Mouse (Mus musculus) G1E (cell line): ENCODE data around the gene Gpr183. TPM values are rescaled to one million over a fixed set of nuclear protein-coding genes. Genes with fewer than 3 reads are reported as not detected.
A peak's percentile ranks its signal among the peaks of the same experiment; 100 is the strongest.

Source experiments
- ATAC-seq: 2 replicates; pipeline ENCODE4 v1.8.0; 2016; ENCODE audit warnings: mild to moderate bottlenecking; ENCODE audit not compliant: insufficient number of reproducible peaks, poor library complexity, low FRiP score, severe bottlenecking; ENCODE audit errors: extremely low read depth
- DNase-seq: peaks from one replicate; pipeline ENCODE4 v3.0.0; 2012; ENCODE audit warnings: low spot score
- H3K27me3 ChIP-seq: 2 replicates; pipeline ENCODE4 v1.6.1; 2012; ENCODE audit warnings: mild to moderate bottlenecking, low read length, inconsistent platforms; ENCODE audit not compliant: insufficient read depth
- H3K36me3 ChIP-seq: replicated peaks from 2 replicates; pipeline ENCODE3; 2012; ENCODE audit warnings: mild to moderate bottlenecking, inconsistent platforms
- H3K4me1 ChIP-seq: 2 replicates; pipeline ENCODE4 v1.6.1; 2012; ENCODE audit warnings: low read depth, low read length, inconsistent platforms, mixed read lengths; ENCODE audit not compliant: insufficient read depth
- H3K4me3 ChIP-seq: 2 replicates; pipeline ENCODE4 v1.5.1; 2012; ENCODE audit warnings: low read depth, mild to moderate bottlenecking, inconsistent platforms, low read length, moderate library complexity, mixed read lengths
- H3K9me3 ChIP-seq: replicated peaks from 2 replicates; pipeline ENCODE4 v1.6.1; 2012; ENCODE audit warnings: inconsistent platforms
- CTCF ChIP-seq: IDR thresholded peaks from 2 replicates; pipeline ENCODE4 v1.5.1; 2012; ENCODE audit warnings: low read depth, low read length, inconsistent platforms, mixed read lengths
- GATA1 ChIP-seq: IDR thresholded peaks from 2 replicates; pipeline ENCODE4 v1.6.1; 2012; ENCODE audit warnings: borderline replicate concordance, low read length, inconsistent platforms, mixed read lengths
- GATA2 ChIP-seq: IDR thresholded peaks from 2 replicates; pipeline ENCODE4 v1.6.1; 2012; ENCODE audit warnings: low read depth, low read length, inconsistent platforms, borderline replicate concordance
- POLR2AphosphoS5 ChIP-seq: IDR thresholded peaks from 2 replicates; pipeline ENCODE4 v1.6.1; 2012; ENCODE audit warnings: low read depth, low read length, inconsistent platforms; ENCODE audit not compliant: insufficient replicate concordance
- TAL1 ChIP-seq: conservative IDR thresholded peaks from 2 replicates; pipeline ENCODE4 v1.6.1; 2012; ENCODE audit warnings: low read depth, low read length, inconsistent platforms, mixed read lengths
- polyA plus RNA-seq: library from polyadenylated mRNA; stranded (reverse); fragments of >175 nt; gene quantifications from 2 replicates; pipeline ENCODE4 v1.2.3, GENCODE M21; 2012
- total RNA-seq, 2 experiments: library from RNA; stranded (forward) in 1 of 2; stranded (reverse) in 1 of 2; fragments of 200-1000 nt in 1 of 2; fragments of >200 nt in 1 of 2; fragmentation: Nextera tagmentation in 1 of 2; gene quantifications; 2 replicates each; pipeline ENCODE4 v1.2.3; 2014 to 2017

Gpr183 gene
- total and polyA plus RNA-seq, 3 experiments: 0.08 to 7.1 TPM; not detected in 1

DNA sequence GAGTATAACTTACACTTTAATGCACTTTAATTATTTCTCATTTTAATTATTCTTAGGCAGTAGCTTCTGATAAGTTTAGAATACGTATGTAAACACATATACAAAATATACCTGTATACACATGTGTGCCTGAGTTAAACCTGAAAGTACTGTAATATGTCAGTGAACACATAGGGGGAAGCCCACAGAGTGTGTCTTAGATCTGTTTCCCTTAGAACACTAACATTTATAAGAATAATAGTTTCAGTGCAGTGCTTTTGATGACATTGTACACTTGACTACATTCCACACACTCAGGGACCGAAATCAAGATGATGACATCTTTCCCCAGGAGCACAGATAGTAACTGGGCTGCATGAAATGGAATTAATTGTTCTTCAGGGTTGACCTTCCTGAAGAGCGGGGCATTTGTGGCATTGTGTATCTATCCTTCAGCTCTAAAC is 5.4 kb downstream of the Gpr183 start:
- Histone ChIP-seq H3K4me1 (peaks cover 44% of the 10 kb centered on the region), H3K27me3 (no peaks in the 10 kb centered on the region), H3K36me3 (peaks cover 40% of the 10 kb centered on the region), H3K9me3 (no peaks in the 10 kb centered on the region), H3K4me3 (no peak overlapping the region)
- DNase-seq (no peak), ATAC-seq (no peak)
- TF ChIP-seq GATA2: no peak
- no peak for TF ChIP-seq CTCF
- TF ChIP-seq GATA1: no peak
- TF ChIP-seq TAL1: no peak

GRCm38 (mm10) chr14:121958751-121959537 is 6.1 kb downstream of the Gpr183 start:
- Histone ChIP-seq H3K27me3 (no peaks in the 10 kb centered on the region), H3K4me1 (peaks cover 44% of the 10 kb centered on the region), H3K4me3 (no peak overlapping the region), H3K36me3 (peaks cover 45% of the 10 kb centered on the region), H3K9me3 (no peaks in the 10 kb centered on the region)
- DNase-seq (no peak), ATAC-seq (no peak)
- TF ChIP-seq GATA1: no peak

- peaks cover 36% of the 10 kb centered on the region for H3K4me1 ChIP-seq
- no peaks in the 10 kb centered on the region for H3K9me3 ChIP-seq
- DNase-seq (no peak), ATAC-seq (no peak)
- no peaks in the 10 kb centered on the region for H3K27me3 ChIP-seq
- H3K36me3 ChIP-seq: peaks cover 41% of the 10 kb centered on the region
- no peak for TF ChIP-seq POLR2AphosphoS5
- TF ChIP-seq TAL1: no peak
- no peak for TF ChIP-seq GATA1
- TF ChIP-seq GATA2: no peak
- TF ChIP-seq CTCF: no peak
- no peak overlapping the region for H3K4me3 ChIP-seq
Measured at GRCm38 (mm10) chr14:121958041-121958750, 6.8 kb downstream of the Gpr183 start.

DNA sequence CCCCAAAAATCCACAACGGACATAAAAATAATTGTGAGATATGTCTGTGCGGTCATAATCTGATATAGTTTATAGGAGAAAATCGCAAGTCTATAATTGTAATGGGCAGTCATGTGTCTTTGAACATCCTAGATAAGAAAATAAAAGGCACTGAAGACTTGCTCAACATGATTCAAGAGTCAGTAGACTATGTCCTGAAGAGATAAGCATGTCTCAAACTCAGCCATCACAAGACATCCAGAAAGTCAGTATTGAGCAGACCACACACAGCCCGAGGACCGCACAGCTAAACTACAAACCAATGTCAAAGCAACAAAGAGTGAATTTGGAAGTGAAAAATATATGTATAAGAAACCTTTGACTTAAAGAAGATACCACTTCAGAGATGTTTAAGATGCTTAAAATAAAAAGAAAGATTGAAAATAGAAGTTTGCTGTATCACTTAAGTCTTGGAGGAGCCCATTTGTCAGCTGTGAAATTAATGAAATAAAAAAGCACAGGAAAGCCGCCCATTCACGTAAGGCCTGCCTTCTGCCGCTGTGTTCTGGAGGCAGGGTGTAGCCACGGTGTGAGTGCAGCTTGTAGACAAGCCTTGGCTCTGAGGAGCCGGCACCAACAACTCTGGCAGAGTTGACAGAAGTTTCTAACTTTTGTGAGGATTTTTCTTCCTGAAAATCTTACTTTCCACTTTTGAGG is 7.7 kb downstream of the Gpr183 start:
- peaks cover 41% of the 10 kb centered on the region for H3K36me3 ChIP-seq
- H3K4me1 ChIP-seq: peaks cover 36% of the 10 kb centered on the region
- TF ChIP-seq CTCF (no peak), GATA2 (no peak), POLR2AphosphoS5 (no peak), GATA1 (no peak), TAL1 (no peak)

DNA sequence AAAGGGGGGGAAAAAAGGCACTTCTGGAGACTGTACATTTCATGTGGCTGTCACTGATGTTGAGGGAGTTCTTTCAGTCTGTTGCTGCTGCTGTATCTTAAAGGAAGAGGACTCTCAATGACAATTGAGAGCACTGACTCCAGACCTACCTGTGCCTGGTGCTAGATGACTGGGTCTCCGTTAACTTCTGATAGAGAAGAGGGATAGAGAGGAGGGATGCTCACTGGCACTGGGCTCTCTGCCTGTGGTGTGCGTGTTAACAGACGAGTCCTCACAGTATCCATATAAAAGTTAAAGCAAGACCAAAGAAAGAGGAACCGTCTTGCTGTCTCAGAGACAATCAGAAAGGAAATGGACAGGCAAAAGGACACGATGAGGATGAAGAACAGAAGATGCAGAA is 8.7 kb downstream of the Gpr183 start:
- no peak for ATAC-seq

More for the DNA sequence above, 7.7 kb downstream of the Gpr183 start:
- DNase-seq (no peak), ATAC-seq (peak; percentile 87)
- no peaks in the 10 kb centered on the region for H3K27me3 ChIP-seq
- H3K4me3 ChIP-seq: no peak overlapping the region
- no peaks in the 10 kb centered on the region for H3K9me3 ChIP-seq

DNA sequence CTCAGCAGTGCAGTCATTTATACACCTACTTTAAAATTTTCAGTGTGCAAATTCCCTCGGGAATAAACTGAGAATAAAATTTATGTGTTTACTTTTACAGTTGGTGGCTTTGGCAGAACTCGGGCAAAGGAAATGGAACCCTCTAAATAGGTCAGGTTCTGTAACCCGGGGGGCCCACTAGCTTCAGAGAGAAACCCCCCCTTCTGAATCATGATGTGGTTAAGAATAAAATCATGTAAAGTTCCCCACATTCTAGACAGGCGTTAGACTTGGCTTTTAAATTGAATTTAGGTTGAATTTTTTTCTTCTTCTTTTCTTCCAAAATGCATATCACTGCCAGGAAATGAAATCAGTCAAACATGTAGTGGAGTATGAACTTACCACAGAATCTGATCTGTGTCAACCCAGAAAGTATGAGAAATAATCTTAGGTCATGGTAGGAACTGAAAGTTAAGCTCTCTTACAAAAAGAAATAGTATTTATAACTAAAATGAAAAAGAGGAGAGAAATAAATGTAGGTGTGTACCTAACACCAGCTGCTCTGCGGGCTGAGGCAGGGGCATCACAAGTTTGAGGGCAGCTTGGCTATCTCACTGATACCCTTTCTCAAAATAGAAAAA is 9.7 kb downstream of the Gpr183 start:
- TF ChIP-seq GATA1 (no peak), CTCF (no peak), TAL1 (no peak), GATA2 (no peak), POLR2AphosphoS5 (no peak)
- H3K4me1 ChIP-seq: peaks cover 38% of the 10 kb centered on the region
- DNase-seq (no peak), ATAC-seq (no peak)
- no peaks in the 10 kb centered on the region for H3K9me3 ChIP-seq
- no peaks in the 10 kb centered on the region for H3K27me3 ChIP-seq
- no peak overlapping the region for H3K4me3 ChIP-seq
- H3K36me3 ChIP-seq: peaks cover 32% of the 10 kb centered on the region

More for the DNA sequence above, 8.7 kb downstream of the Gpr183 start:
- Histone ChIP-seq H3K4me1 (peaks cover 44% of the 10 kb centered on the region), H3K27me3 (no peaks in the 10 kb centered on the region), H3K4me3 (no peak overlapping the region), H3K36me3 (peaks cover 38% of the 10 kb centered on the region), H3K9me3 (no peaks in the 10 kb centered on the region)
- DNase-seq: no peak
- no peak for TF ChIP-seq GATA1
- TF ChIP-seq GATA2: no peak
- no peak for TF ChIP-seq TAL1
- TF ChIP-seq POLR2AphosphoS5: no peak
- TF ChIP-seq CTCF: no peak
